Mouse (Mus musculus) E14TG2a.4 (cell line): Measurements from ENCODE around the gene Bcar3.

ENCODE experiments used
- H3K27me3 ChIP-seq: 2 replicates; pipeline ENCODE4 v1.6.1; 2014; ENCODE audit warnings: low read length, control low read depth; ENCODE audit not compliant: insufficient read depth
- H3K36me3 ChIP-seq: 2 replicates; pipeline ENCODE4 v1.6.1; 2014; ENCODE audit warnings: low read length, control low read depth; ENCODE audit not compliant: insufficient read depth
- H3K4me1 ChIP-seq: replicated peaks from 2 replicates; pipeline ENCODE4 v1.6.1; 2014; ENCODE audit warnings: low read depth, low read length, control low read depth
- H3K4me3 ChIP-seq: replicated peaks from 2 replicates; pipeline ENCODE4 v1.5.1; 2014; ENCODE audit warnings: mild to moderate bottlenecking, low read length
- H3K9me3 ChIP-seq: 2 replicates; pipeline ENCODE4 v1.6.1; 2014; ENCODE audit warnings: low read length, control low read depth
- CTCF ChIP-seq: conservative IDR thresholded peaks from 2 replicates; pipeline ENCODE4 v1.5.1; 2014; ENCODE audit warnings: low read length
- NANOG ChIP-seq: IDR thresholded peaks from 2 replicates; pipeline ENCODE4 v1.6.1; 2014; ENCODE audit warnings: borderline replicate concordance, low read length, mixed read lengths
- POU5F1 ChIP-seq: IDR thresholded peaks from 2 replicates; pipeline ENCODE4 v1.6.1; 2014; ENCODE audit warnings: low read length, borderline replicate concordance

The Bcar3 gene

GRCm38 (mm10) chr3:122336030-122336429 is 42.1 kb downstream of the Bcar3 start:
- no peaks in the 10 kb centered on the region for H3K36me3 ChIP-seq
- H3K4me1 ChIP-seq = no peaks in the 10 kb centered on the region
- no peaks in the 10 kb centered on the region for H3K9me3 ChIP-seq
- no peak for TF ChIP-seq NANOG
- TF ChIP-seq POU5F1 = no peak
- no peak for TF ChIP-seq CTCF
- H3K27me3 ChIP-seq = peaks cover 5% of the 10 kb centered on the region; the same call in 1 of the 2 replicates
- no peak overlapping the region for H3K4me3 ChIP-seq

- Histone ChIP-seq H3K27me3 (no peaks in the 10 kb centered on the region), H3K9me3 (no peaks in the 10 kb centered on the region)
These were observed 44.1 kb downstream of the Bcar3 start for GRCm38 (mm10) chr3:122337992-122338391.

GRCm38 (mm10) chr3:122338897-122339296 is 45.0 kb downstream of the Bcar3 start:
- H3K27me3 ChIP-seq = no peaks in the 10 kb centered on the region
- no peaks in the 10 kb centered on the region for H3K36me3 ChIP-seq
- TF ChIP-seq POU5F1 = no peak
- TF ChIP-seq CTCF = no peak
- no peak for TF ChIP-seq NANOG
- H3K4me1 ChIP-seq = no peaks in the 10 kb centered on the region
- no peak overlapping the region for H3K4me3 ChIP-seq
- no peaks in the 10 kb centered on the region for H3K9me3 ChIP-seq

More at GRCm38 (mm10) chr3:122337992-122338391, 44.1 kb downstream of the Bcar3 start:
- TF ChIP-seq POU5F1 = no peak
- no peak for TF ChIP-seq CTCF
- no peak overlapping the region for H3K4me3 ChIP-seq
- H3K4me1 ChIP-seq = no peaks in the 10 kb centered on the region
- H3K36me3 ChIP-seq = no peaks in the 10 kb centered on the region

GRCm38 (mm10) chr3:122340135-122341068 is 46.5 kb downstream of the Bcar3 start:
- Histone ChIP-seq H3K4me3 (no peak overlapping the region), H3K36me3 (no peaks in the 10 kb centered on the region)
- TF ChIP-seq POU5F1 (no peak), CTCF (no peak), NANOG (no peak)

GRCm38 (mm10) chr3:122343437-122343853 is 49.5 kb downstream of the Bcar3 start:
- Histone ChIP-seq H3K27me3 (no peaks in the 10 kb centered on the region), H3K9me3 (no peaks in the 10 kb centered on the region), H3K36me3 (no peaks in the 10 kb centered on the region), H3K4me1 (no peaks in the 10 kb centered on the region), H3K4me3 (no peak overlapping the region)
- TF ChIP-seq POU5F1 = no peak
- no peak for TF ChIP-seq NANOG
- no peak for TF ChIP-seq CTCF

More at GRCm38 (mm10) chr3:122340135-122341068, 46.5 kb downstream of the Bcar3 start:
- no peaks in the 10 kb centered on the region for H3K27me3 ChIP-seq
- H3K9me3 ChIP-seq = no peaks in the 10 kb centered on the region
- no peaks in the 10 kb centered on the region for H3K4me1 ChIP-seq

- no peak for TF ChIP-seq POU5F1
These were observed 50.4 kb downstream of the Bcar3 start for GRCm38 (mm10) chr3:122344350-122344749.

GRCm38 (mm10) chr3:122345977-122346472 is 52.1 kb downstream of the Bcar3 start:
- H3K27me3 ChIP-seq = no peaks in the 10 kb centered on the region
- no peaks in the 10 kb centered on the region for H3K36me3 ChIP-seq
- H3K9me3 ChIP-seq = no peaks in the 10 kb centered on the region
- no peaks in the 10 kb centered on the region for H3K4me1 ChIP-seq
- TF ChIP-seq POU5F1 = no peak
- TF ChIP-seq NANOG = no peak
- no peak for TF ChIP-seq CTCF
- H3K4me3 ChIP-seq = no peak overlapping the region

More at GRCm38 (mm10) chr3:122344350-122344749, 50.4 kb downstream of the Bcar3 start:
- H3K4me3 ChIP-seq = no peak overlapping the region
- no peaks in the 10 kb centered on the region for H3K36me3 ChIP-seq
- no peaks in the 10 kb centered on the region for H3K9me3 ChIP-seq
- H3K27me3 ChIP-seq = no peaks in the 10 kb centered on the region
- no peaks in the 10 kb centered on the region for H3K4me1 ChIP-seq

GRCm38 (mm10) chr3:122346600-122346999 is 52.7 kb downstream of the Bcar3 start:
- Histone ChIP-seq H3K4me1 (no peaks in the 10 kb centered on the region), H3K9me3 (no peaks in the 10 kb centered on the region), H3K27me3 (no peaks in the 10 kb centered on the region), H3K4me3 (no peak overlapping the region), H3K36me3 (no peaks in the 10 kb centered on the region)
- TF ChIP-seq CTCF (no peak), POU5F1 (no peak), NANOG (no peak)
